19 mouse cellular contexts compared by ENCODE assay signal in genomic region chr3:60901571-60901970, GRCm38 (mm10).
DNase-seq lines count a peak whose midpoint lies in the region; ATAC-seq lines count a peak whose summit lies in the region.
"Had no signal": no experiment of that assay in that cellular context is flagged by ENCODE, and none has a peak within 500 bp of the region (broad histone marks: within the 10 kb centered on the region; RNA-seq: fewer than 3 reads in every experiment).

No protein-coding gene starts in this region.

- no peak overlapping the region for H3K4me2 ChIP-seq in forebrain, embryonic 12.5 days
- no peak overlapping the region for H3K4me2 ChIP-seq in forebrain, embryonic 13.5 days
- no peak overlapping the region for H3K4me2 ChIP-seq in forebrain, embryonic 15.5 days (replicated peaks)
- H3K4me2 ChIP-seq: embryonic facial prominence, embryonic 13.5 days; embryonic facial prominence, embryonic 15.5 days had no signal

- H3K27ac ChIP-seq in forebrain, embryonic 12.5 days: no peak overlapping the region
- no peak overlapping the region for H3K27ac ChIP-seq in forebrain, embryonic 10.5 days
- no peak overlapping the region for H3K27ac ChIP-seq in forebrain, embryonic 13.5 days
- no peak overlapping the region for H3K27ac ChIP-seq in forebrain, embryonic 15.5 days (replicated peaks)
- H3K27ac ChIP-seq: embryonic facial prominence, embryonic 13.5 days; embryonic facial prominence, embryonic 15.5 days; gastrocnemius, adult 2 months had no signal

- 38% methylated on average over 2 of the region's 2 CpGs for WGBS in forebrain, embryonic 12.5 days
- WGBS in forebrain, embryonic 10.5 days: 60% methylated on average over 2 of the region's 2 CpGs
- WGBS in forebrain, embryonic 13.5 days: 35% methylated on average over 2 of the region's 2 CpGs
- 24% methylated on average over 2 of the region's 2 CpGs for WGBS in forebrain, embryonic 15.5 days

- DNase-seq in forebrain, embryonic 10.5 days (ENCODE audit: extremely low spot score, low spot score): no peak
- no peak for DNase-seq in gastrocnemius, adult 18-20 months (ENCODE audit: low spot score)
- no peak for DNase-seq in frontal cortex, postnatal 14 days (ENCODE audit: low spot score in 2 of 2)
- no peak for DNase-seq in embryo, embryonic 11 days
- DNase-seq: adrenal gland, adult 2 months; adrenal gland, postnatal 10 days; adrenal gland, postnatal 25 days; cerebellum, adult 11-12 months; cerebellum, adult 2 months; cerebellum, adult 9-10 months; cerebellum, postnatal 10 days; cerebellum, postnatal 25 days; gastrocnemius, adult 2 months had no signal

- no peak overlapping the region for H3K9ac ChIP-seq in forebrain, embryonic 12.5 days
- H3K9ac ChIP-seq in forebrain, embryonic 13.5 days: no peak overlapping the region
- no peak overlapping the region for H3K9ac ChIP-seq in forebrain, embryonic 15.5 days (replicated peaks)
- H3K9ac ChIP-seq: embryonic facial prominence, embryonic 13.5 days; embryonic facial prominence, embryonic 15.5 days had no signal

- no peaks in the 10 kb centered on the region; the same call in 1 of the 2 replicates for H3K4me1 ChIP-seq in forebrain, embryonic 12.5 days
- peaks cover 3% of the 10 kb centered on the region; the same call in 1 of the 2 replicates for H3K4me1 ChIP-seq in forebrain, embryonic 10.5 days
- H3K4me1 ChIP-seq in forebrain, embryonic 13.5 days: no peaks in the 10 kb centered on the region
- no peaks in the 10 kb centered on the region for H3K4me1 ChIP-seq in forebrain, embryonic 15.5 days
- H3K4me1 ChIP-seq: embryonic facial prominence, embryonic 13.5 days; embryonic facial prominence, embryonic 15.5 days had no signal

- no peaks in the 10 kb centered on the region for H3K27me3 ChIP-seq in forebrain, embryonic 12.5 days
- H3K27me3 ChIP-seq in forebrain, embryonic 10.5 days (ENCODE audit: poor library complexity, severe bottlenecking): no peaks in the 10 kb centered on the region
- H3K27me3 ChIP-seq in forebrain, embryonic 13.5 days: no peaks in the 10 kb centered on the region
- no peaks in the 10 kb centered on the region for H3K27me3 ChIP-seq in forebrain, embryonic 15.5 days
- H3K27me3 ChIP-seq: embryonic facial prominence, embryonic 13.5 days; embryonic facial prominence, embryonic 15.5 days had no signal

- H3K36me3 ChIP-seq in forebrain, embryonic 12.5 days (replicated peaks): no peaks in the 10 kb centered on the region
- no peaks in the 10 kb centered on the region for H3K36me3 ChIP-seq in forebrain, embryonic 10.5 days (replicated peaks)
- H3K36me3 ChIP-seq in forebrain, embryonic 13.5 days (ENCODE audit: poor library complexity, severe bottlenecking): no peaks in the 10 kb centered on the region
- H3K36me3 ChIP-seq in forebrain, embryonic 15.5 days: no peaks in the 10 kb centered on the region
- H3K36me3 ChIP-seq: embryonic facial prominence, embryonic 13.5 days; embryonic facial prominence, embryonic 15.5 days had no signal

- no peaks in the 10 kb centered on the region for H3K9me3 ChIP-seq in forebrain, embryonic 12.5 days
- no peaks in the 10 kb centered on the region for H3K9me3 ChIP-seq in forebrain, embryonic 10.5 days
- H3K9me3 ChIP-seq in forebrain, embryonic 13.5 days (replicated peaks): no peaks in the 10 kb centered on the region
- H3K9me3 ChIP-seq in forebrain, embryonic 15.5 days: no peaks in the 10 kb centered on the region
- H3K9me3 ChIP-seq: embryonic facial prominence, embryonic 13.5 days; embryonic facial prominence, embryonic 15.5 days had no signal

- H3K4me3 ChIP-seq in forebrain, embryonic 12.5 days (replicated peaks): no peak overlapping the region
- no peak overlapping the region for H3K4me3 ChIP-seq in forebrain, embryonic 10.5 days
- H3K4me3 ChIP-seq in forebrain, embryonic 13.5 days: no peak overlapping the region
- no peak overlapping the region for H3K4me3 ChIP-seq in forebrain, embryonic 15.5 days
- H3K4me3 ChIP-seq: embryonic facial prominence, embryonic 13.5 days; embryonic facial prominence, embryonic 15.5 days; erythroblast, embryonic 14.5 days; gastrocnemius, adult 2 months had no signal

- ATAC-seq in forebrain, embryonic 12.5 days (ENCODE audit: low FRiP score): peak; percentile 75; the same call in 1 of the 2 replicates
- ATAC-seq in forebrain, embryonic 13.5 days: peak; percentile 30; the same call in 1 of the 2 replicates
- ATAC-seq in forebrain, embryonic 15.5 days (replicated peaks): peak; percentile 69
